Mouse (Mus musculus) limb, embryonic 10.5 days (tissue): ENCODE results near the gene Rasl12. TPM values are rescaled to one million over a fixed set of nuclear protein-coding genes. Genes with fewer than 3 reads are reported as not detected.

Experiments used
- polyA plus RNA-seq: library from polyadenylated mRNA; unstranded; fragments of >200 nt; fragmentation: Nextera tagmentation; extraction: Ambion mirVana; gene quantifications from 2 replicates; pipeline ENCODE4 v1.2.1, GENCODE M21; 2016

Rasl12 gene
- polyA plus RNA-seq, 1 experiment from 2014 or later = 8.2 TPM

Other genes starting within 250 kb of the Rasl12 start
- 8.7 and 9.0 TPM in 2 replicates for gene Parp16, start 203.2 kb upstream of the Rasl12 start, polyA plus RNA-seq
- gene Cilp, start 133.3 kb upstream of the Rasl12 start, polyA plus RNA-seq = 0.05 and 0.06 TPM in 2 replicates
- 45.5 and 52.7 TPM in 2 replicates for gene Clpx, start 104.2 kb upstream of the Rasl12 start, polyA plus RNA-seq
- 10.4 and 11.9 TPM in 2 replicates for gene Pdcd7, start 52.4 kb upstream of the Rasl12 start, polyA plus RNA-seq
- gene Ubap1l, start 37.5 kb upstream of the Rasl12 start, polyA plus RNA-seq = 0.30 and 0.38 TPM in 2 replicates
- 0.83 and 1.0 TPM in 2 replicates for gene Kbtbd13, start 6.9 kb upstream of the Rasl12 start, polyA plus RNA-seq
- not detected in 2 replicates for gene Slc51b, start 24.4 kb downstream of the Rasl12 start, polyA plus RNA-seq
- gene Mtfmt, start 37.3 kb downstream of the Rasl12 start, polyA plus RNA-seq = 21.4 and 22.9 TPM in 2 replicates
- gene Spg21, start 62.4 kb downstream of the Rasl12 start, polyA plus RNA-seq = 84.1 and 91.0 TPM in 2 replicates
- not detected in 2 replicates for gene Ankdd1a, start 121.7 kb downstream of the Rasl12 start, polyA plus RNA-seq
- 10.0 and 13.0 TPM in 2 replicates for gene Plekho2, start 181.5 kb downstream of the Rasl12 start, polyA plus RNA-seq
- gene Pif1, start 188.7 kb downstream of the Rasl12 start, polyA plus RNA-seq = 24.5 and 26.7 TPM in 2 replicates
- gene Rbpms2, start 231.1 kb downstream of the Rasl12 start, polyA plus RNA-seq = 33.5 and 40.4 TPM in 2 replicates